Mouse (Mus musculus): ENCODE measurements around the gene Hypk. TPM values are rescaled to one million over a fixed set of nuclear protein-coding genes. Genes with fewer than 3 reads are reported as not detected.
"Not testable (repeated sequence)": the region's sequence is repeated elsewhere in the genome, so short reads cannot be mapped to it uniquely, and the experiment has no call there.

The Hypk gene
- polyA plus RNA-seq, 1 experiment from 2014 or later, result 105 TPM

DNA sequence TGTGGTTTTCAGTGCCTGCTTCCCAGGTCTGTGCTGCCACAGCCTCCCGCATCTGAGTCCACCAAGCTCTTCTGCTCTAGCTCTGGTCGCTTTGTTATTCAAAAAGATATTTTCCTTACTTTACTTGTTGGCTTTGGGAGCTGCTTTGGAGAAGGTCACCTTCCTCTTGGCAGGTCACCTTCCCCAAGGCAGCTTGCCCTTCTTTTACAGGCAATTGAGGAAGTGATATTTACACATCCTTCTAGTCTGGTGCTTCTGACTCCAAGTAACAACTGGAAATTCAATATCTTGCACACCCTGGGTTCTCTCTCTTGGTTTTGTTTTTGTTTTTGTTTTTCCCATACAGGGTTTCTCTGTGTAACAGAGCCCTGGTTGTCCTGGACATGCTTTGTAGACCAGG lies 31.3 kb downstream of the Hypk start:
- not testable (repeated sequence) for H3K27ac ChIP-seq (ENCODE audit: low read depth, low read length); ATAC-seq (ENCODE audit: insufficient read depth, low FRiP score, low TSS enrichment); H3K9ac ChIP-seq (ENCODE audit: low read length); H3K4me2 ChIP-seq (ENCODE audit: low read depth); H3K4me1 ChIP-seq (ENCODE audit: control insufficient read depth, insufficient read depth, low read length); H3K27me3 ChIP-seq (ENCODE audit: control insufficient read depth, insufficient read depth, low read length); H3K9me3 ChIP-seq (ENCODE audit: control insufficient read depth, low read length); H3K36me3 ChIP-seq (ENCODE audit: control insufficient read depth, insufficient read depth, low read length); H3K4me3 ChIP-seq (ENCODE audit: low read depth, low read length); DNase-seq (ENCODE audit: low spot score)
- WGBS, result 58% methylated on average over 1 of the region's 2 CpGs

DNA sequence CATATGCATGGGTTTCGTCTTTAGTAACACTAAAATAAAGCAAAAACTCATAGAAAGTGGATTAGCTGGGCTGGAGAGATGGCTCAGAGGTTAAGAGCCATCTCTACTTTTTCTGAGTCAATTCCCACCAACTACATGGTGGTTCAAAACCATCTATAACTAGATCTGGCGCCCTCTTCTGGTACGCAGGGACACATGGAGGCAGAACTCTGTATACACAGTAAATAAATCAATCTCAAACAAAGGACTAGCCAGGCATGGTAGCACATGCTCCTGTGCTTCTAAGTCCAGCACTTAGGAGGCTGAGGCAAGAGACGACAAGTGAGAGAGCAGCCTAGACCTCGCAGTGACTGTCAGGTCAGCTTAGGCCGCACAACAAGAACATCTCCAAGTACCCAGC lies 48.5 kb downstream of the Hypk start:
- ATAC-seq (ENCODE audit: insufficient read depth, low FRiP score, low TSS enrichment); H3K4me1 ChIP-seq (ENCODE audit: control insufficient read depth, insufficient read depth, low read length); DNase-seq (ENCODE audit: low spot score); H3K27me3 ChIP-seq (ENCODE audit: control insufficient read depth, insufficient read depth, low read length); H3K27ac ChIP-seq (ENCODE audit: low read depth, low read length); H3K36me3 ChIP-seq (ENCODE audit: control insufficient read depth, insufficient read depth, low read length); H3K4me2 ChIP-seq (ENCODE audit: low read depth); H3K9ac ChIP-seq (ENCODE audit: low read length); H3K4me3 ChIP-seq (ENCODE audit: low read depth, low read length); H3K9me3 ChIP-seq (ENCODE audit: control insufficient read depth, low read length): not testable (repeated sequence)
- WGBS, result no CpG with 5 or more reads among the region's 6 CpGs

DNA sequence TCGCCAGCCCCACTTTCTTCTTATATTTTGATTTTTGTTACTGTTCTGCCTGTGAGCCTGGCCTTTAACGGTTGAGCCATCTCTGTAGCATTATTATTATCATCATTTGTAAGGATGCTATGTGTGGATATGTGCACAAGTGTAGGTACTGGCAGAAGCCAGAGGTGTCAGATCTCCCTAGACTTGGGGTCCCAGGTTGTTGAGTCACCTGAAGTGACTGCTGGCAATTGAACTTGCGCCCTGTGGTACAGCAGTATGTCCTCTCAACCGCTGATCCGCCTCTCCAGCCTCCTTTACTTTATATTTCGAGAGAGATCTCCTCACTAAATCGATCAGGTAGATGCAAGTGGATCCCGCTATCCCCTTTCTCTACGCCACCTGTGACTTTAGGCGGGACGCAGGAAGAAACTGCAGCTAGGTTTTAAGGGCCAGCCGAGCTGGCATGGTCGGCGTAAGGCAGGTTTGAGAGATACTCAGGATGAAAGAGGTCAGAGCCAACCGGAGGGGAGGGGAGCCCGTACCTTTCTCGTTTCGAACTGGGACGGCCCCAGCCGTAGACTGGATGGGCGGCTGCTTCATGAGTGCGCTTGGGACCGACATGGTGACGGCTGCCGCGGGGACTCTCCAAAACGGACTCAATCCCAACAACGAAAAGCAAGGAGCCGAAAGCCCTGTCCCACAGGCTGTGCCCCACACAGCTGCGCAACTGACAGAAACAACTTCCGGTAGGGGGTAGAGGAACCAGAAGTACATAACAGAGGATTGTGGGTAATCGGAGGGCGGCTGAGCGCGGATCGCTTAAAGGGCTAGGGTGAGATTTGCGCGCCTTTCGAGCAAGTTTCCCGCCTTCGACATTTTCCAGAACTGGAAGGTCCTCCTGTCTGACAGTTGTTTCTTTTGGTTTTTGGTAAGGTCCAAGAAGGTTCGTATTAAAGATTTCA lies 53.1 kb downstream of the Hypk start, which contains the start of the genes Mfap1a and Wdr76:
Mfap1a (minus strand) TSS at position 724 of the 941 bp plus-strand sequence.
Wdr76 (plus strand) TSS at position 782 of the 941 bp plus-strand sequence.
- Histone ChIP-seq H3K4me3 (ENCODE audit: low read depth, low read length) (peak within 1 kb of the TSS; percentile 57), H3K4me2 (ENCODE audit: low read depth) (peak within 1 kb of the TSS; percentile 54), H3K9ac (ENCODE audit: low read length) (peak within 1 kb of the TSS; percentile 59)
- H3K4me1 ChIP-seq (ENCODE audit: control insufficient read depth, insufficient read depth, low read length); H3K9me3 ChIP-seq (ENCODE audit: control insufficient read depth, low read length); H3K27ac ChIP-seq (ENCODE audit: low read depth, low read length); H3K27me3 ChIP-seq (ENCODE audit: control insufficient read depth, insufficient read depth, low read length); H3K36me3 ChIP-seq (ENCODE audit: control insufficient read depth, insufficient read depth, low read length): not testable (repeated sequence)
- DNase-seq (ENCODE audit: low spot score) (peak; percentile 88), ATAC-seq (ENCODE audit: insufficient read depth, low FRiP score, low TSS enrichment) (peak; percentile 84)
- WGBS, result 5% methylated on average over 39 of the region's 42 CpGs

- no peak for ATAC-seq (ENCODE audit: insufficient read depth, low FRiP score, low TSS enrichment)
- no peaks in the 10 kb centered on the region for H3K4me1 ChIP-seq (ENCODE audit: control insufficient read depth, insufficient read depth, low read length)
- no peak for DNase-seq (ENCODE audit: low spot score)
- H3K9me3 ChIP-seq (ENCODE audit: control insufficient read depth, low read length), result no peaks in the 10 kb centered on the region
- no peaks in the 10 kb centered on the region for H3K27me3 ChIP-seq (ENCODE audit: control insufficient read depth, insufficient read depth, low read length)
- H3K4me3 ChIP-seq (ENCODE audit: low read depth, low read length), result peak overlapping the region; percentile 57
- H3K27ac ChIP-seq (ENCODE audit: low read depth, low read length), result no peak overlapping the region
- H3K4me2 ChIP-seq (ENCODE audit: low read depth), result peak overlapping the region; percentile 54
- H3K36me3 ChIP-seq (ENCODE audit: control insufficient read depth, insufficient read depth, low read length), result peaks cover 4% of the 10 kb centered on the region; the same call in 1 of the 2 replicates
- 38% methylated on average over 12 of the region's 12 CpGs for WGBS
- H3K9ac ChIP-seq (ENCODE audit: low read length), result peak overlapping the region; percentile 35
These were observed 54.3 kb downstream of the Hypk start for GRCm38 (mm10) chr2:121507173-121507950.

DNA sequence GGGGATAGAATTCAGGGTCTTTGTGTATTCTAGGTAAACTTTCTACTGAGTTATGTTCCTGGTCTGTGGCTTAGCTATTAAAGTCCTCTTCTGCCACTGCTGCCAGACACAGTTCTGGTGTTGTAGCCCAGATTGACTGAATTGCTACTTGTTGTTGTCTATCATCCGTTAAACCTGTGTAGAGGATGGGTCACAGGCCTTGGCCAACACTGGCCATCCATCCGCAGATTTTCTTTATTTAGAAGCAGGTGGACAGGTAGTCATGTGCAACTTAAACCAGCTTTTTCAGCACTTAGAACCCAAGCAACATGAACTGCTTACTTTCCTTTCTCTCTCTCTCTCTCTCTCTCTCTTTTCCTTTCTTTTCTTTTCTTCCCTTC lies 54.9 kb downstream of the Hypk start:
- peak overlapping the region; percentile 54 for H3K4me2 ChIP-seq (ENCODE audit: low read depth)
- no peaks in the 10 kb centered on the region for H3K9me3 ChIP-seq (ENCODE audit: control insufficient read depth, low read length)
- no peak for DNase-seq (ENCODE audit: low spot score)
- ATAC-seq (ENCODE audit: insufficient read depth, low FRiP score, low TSS enrichment), result no peak
- WGBS, result 96% methylated on average over 2 of the region's 2 CpGs
- H3K9ac ChIP-seq (ENCODE audit: low read length), result no peak overlapping the region
- H3K4me1 ChIP-seq (ENCODE audit: control insufficient read depth, insufficient read depth, low read length), result no peaks in the 10 kb centered on the region
- no peaks in the 10 kb centered on the region for H3K27me3 ChIP-seq (ENCODE audit: control insufficient read depth, insufficient read depth, low read length)
- H3K27ac ChIP-seq (ENCODE audit: low read depth, low read length), result no peak overlapping the region
- peak overlapping the region; percentile 57 for H3K4me3 ChIP-seq (ENCODE audit: low read depth, low read length)
- peaks cover 4% of the 10 kb centered on the region; the same call in 1 of the 2 replicates for H3K36me3 ChIP-seq (ENCODE audit: control insufficient read depth, insufficient read depth, low read length)

Small RNA genes within 50 kb of the gene (microRNA-seq; reads per million reads assigned to microRNA genes)
- not detected for gene Gm22953

Other genes starting within 250 kb of the Hypk start
- 143 and 151 TPM in 2 replicates for gene Trp53bp1, start 181.9 kb upstream of the Hypk start, polyA plus RNA-seq (2014; fragmentation: Nextera tagmentation; extraction: Ambion mirVana)
- gene Map1a, start 163.7 kb upstream of the Hypk start, polyA plus RNA-seq (2014; fragmentation: Nextera tagmentation; extraction: Ambion mirVana), result 17.5 and 19.2 TPM in 2 replicates
- gene Ppip5k1, start 97.9 kb upstream of the Hypk start, polyA plus RNA-seq (2014; fragmentation: Nextera tagmentation; extraction: Ambion mirVana), result 10.8 and 11.4 TPM in 2 replicates
- gene Ckmt1, start 95.6 kb upstream of the Hypk start, polyA plus RNA-seq (2014; fragmentation: Nextera tagmentation; extraction: Ambion mirVana), result 8.2 and 9.8 TPM in 2 replicates
- not detected in 2 replicates for gene Strc, start 66.1 kb upstream of the Hypk start, polyA plus RNA-seq (2014; fragmentation: Nextera tagmentation; extraction: Ambion mirVana)
- gene Pdia3, start 39.5 kb upstream of the Hypk start, polyA plus RNA-seq (2014; fragmentation: Nextera tagmentation; extraction: Ambion mirVana), result 527 and 585 TPM in 2 replicates
- gene Catsper2, start 39.5 kb upstream of the Hypk start, polyA plus RNA-seq (2014; fragmentation: Nextera tagmentation; extraction: Ambion mirVana), result 1.7 and 4.0 TPM in 2 replicates
- gene Ell3, start 9.0 kb upstream of the Hypk start, polyA plus RNA-seq (2014; fragmentation: Nextera tagmentation; extraction: Ambion mirVana), result 2.7 and 3.1 TPM in 2 replicates
- gene Serf2, start 4.1 kb upstream of the Hypk start, polyA plus RNA-seq (2014; fragmentation: Nextera tagmentation; extraction: Ambion mirVana), result 453 and 468 TPM in 2 replicates
- gene Serinc4, start 3.5 kb downstream of the Hypk start, polyA plus RNA-seq (2014; fragmentation: Nextera tagmentation; extraction: Ambion mirVana), result 0.23 and 0.72 TPM in 2 replicates
- 71.8 and 73.2 TPM in 2 replicates for gene Mfap1b, start 20.8 kb downstream of the Hypk start, polyA plus RNA-seq (2014; fragmentation: Nextera tagmentation; extraction: Ambion mirVana)
- gene Mfap1a, start 53.4 kb downstream of the Hypk start, polyA plus RNA-seq (2014; fragmentation: Nextera tagmentation; extraction: Ambion mirVana), result 30.8 and 33.9 TPM in 2 replicates
- 10.5 and 10.6 TPM in 2 replicates for gene Wdr76, start 53.4 kb downstream of the Hypk start, polyA plus RNA-seq (2014; fragmentation: Nextera tagmentation; extraction: Ambion mirVana)

All from neural tube, embryonic 11.5 days (tissue).